Mouse (Mus musculus): ENCODE data around the gene Ccdc34. TPM values are rescaled to one million over a fixed set of nuclear protein-coding genes. Genes with fewer than 3 reads are reported as not detected.

The Ccdc34 gene
- polyA plus RNA-seq, 2 experiments = 36.1 to 37.3 TPM

GRCm38 (mm10) chr2:110191186-110191690, 173.6 kb downstream of the Ccdc34 start:
- no peak overlapping the region for H3K4me2 ChIP-seq (replicated peaks; ENCODE audit: low read depth, low read length, severe bottlenecking)
- 0 out of 2 replicates have a peak overlapping the region, but pooled peaks have one; percentile 35 for H3K27ac ChIP-seq (replicated peaks; ENCODE audit: low read depth, low read length)
- 52% methylated on average over 4 of the region's 4 CpGs for WGBS
- DNase-seq (ENCODE audit: low spot score) (no peak), ATAC-seq (ENCODE audit: low FRiP score, low read depth) (no peak)
- H3K4me3 ChIP-seq (replicated peaks; ENCODE audit: low read length) = no peak overlapping the region
- H3K4me1 ChIP-seq (ENCODE audit: control insufficient read depth, insufficient read depth, low read length) = peaks cover 36% of the 10 kb centered on the region
- H3K27me3 ChIP-seq (ENCODE audit: control insufficient read depth, insufficient read depth, low read length) = no peaks in the 10 kb centered on the region
- H3K9me3 ChIP-seq (ENCODE audit: control insufficient read depth, low read length) = no peaks in the 10 kb centered on the region
- no peak overlapping the region for H3K9ac ChIP-seq (ENCODE audit: low read depth, low read length, severe bottlenecking)
- H3K36me3 ChIP-seq (ENCODE audit: control insufficient read depth, insufficient read depth, low read length) = no peaks in the 10 kb centered on the region
- no peak for TF ChIP-seq POLR2A (IDR thresholded peaks at IDR 0.05; ENCODE audit: borderline replicate concordance, extremely low read depth, insufficient read depth, insufficient read length)

- Histone ChIP-seq H3K27me3 (ENCODE audit: control insufficient read depth, insufficient read depth, low read length) (no peaks in the 10 kb centered on the region), H3K27ac (replicated peaks; ENCODE audit: low read depth, low read length) (peak overlapping the region; percentile 80), H3K4me3 (replicated peaks; ENCODE audit: low read length) (peak overlapping the region; percentile 9; the same call in 1 of the 2 replicates), H3K4me2 (replicated peaks; ENCODE audit: low read depth, low read length, severe bottlenecking) (peak overlapping the region; percentile 42), H3K4me1 (ENCODE audit: control insufficient read depth, insufficient read depth, low read length) (peaks cover 36% of the 10 kb centered on the region), H3K36me3 (ENCODE audit: control insufficient read depth, insufficient read depth, low read length) (no peaks in the 10 kb centered on the region), H3K9ac (ENCODE audit: low read depth, low read length, severe bottlenecking) (no peak overlapping the region), H3K9me3 (ENCODE audit: control insufficient read depth, low read length) (no peaks in the 10 kb centered on the region)
- 14% methylated on average over 15 of the region's 15 CpGs for WGBS
- ATAC-seq (ENCODE audit: low FRiP score, low read depth) = peak; percentile 90
- no peak for TF ChIP-seq POLR2A (IDR thresholded peaks at IDR 0.05; ENCODE audit: borderline replicate concordance, extremely low read depth, insufficient read depth, insufficient read length)
- DNase-seq (ENCODE audit: low spot score) = peak; percentile 96
Measured at GRCm38 (mm10) chr2:110191965-110192701, 174.5 kb downstream of the Ccdc34 start.

- Histone ChIP-seq H3K27ac (replicated peaks; ENCODE audit: low read depth, low read length) (peak overlapping the region; percentile 80), H3K9ac (ENCODE audit: low read depth, low read length, severe bottlenecking) (no peak overlapping the region), H3K4me3 (replicated peaks; ENCODE audit: low read length) (0 out of 2 replicates have a peak overlapping the region, but pooled peaks have one; percentile 9), H3K4me2 (replicated peaks; ENCODE audit: low read depth, low read length, severe bottlenecking) (peak overlapping the region; percentile 42), H3K4me1 (ENCODE audit: control insufficient read depth, insufficient read depth, low read length) (peaks cover 36% of the 10 kb centered on the region), H3K36me3 (ENCODE audit: control insufficient read depth, insufficient read depth, low read length) (no peaks in the 10 kb centered on the region), H3K9me3 (ENCODE audit: control insufficient read depth, low read length) (no peaks in the 10 kb centered on the region), H3K27me3 (ENCODE audit: control insufficient read depth, insufficient read depth, low read length) (no peaks in the 10 kb centered on the region)
- no peak for TF ChIP-seq POLR2A (IDR thresholded peaks at IDR 0.05; ENCODE audit: borderline replicate concordance, extremely low read depth, insufficient read depth, insufficient read length)
- peak; percentile 86 for ATAC-seq (ENCODE audit: low FRiP score, low read depth)
- WGBS = 10% methylated on average over 3 of the region's 3 CpGs
- DNase-seq (ENCODE audit: low spot score) = peak; percentile 69
Measured at GRCm38 (mm10) chr2:110192702-110193312, 175.2 kb downstream of the Ccdc34 start.

GRCm38 (mm10) chr2:110196551-110196950, 178.9 kb downstream of the Ccdc34 start:
- H3K4me1 ChIP-seq (ENCODE audit: control insufficient read depth, insufficient read depth, low read length) = peaks cover 18% of the 10 kb centered on the region
- ATAC-seq (ENCODE audit: low FRiP score, low read depth) (no peak), DNase-seq (ENCODE audit: low spot score) (no peak)
- no peak overlapping the region for H3K27ac ChIP-seq (replicated peaks; ENCODE audit: low read depth, low read length)
- TF ChIP-seq POLR2A (IDR thresholded peaks at IDR 0.05; ENCODE audit: borderline replicate concordance, extremely low read depth, insufficient read depth, insufficient read length) = no peak
- WGBS = 88% methylated on average over 2 of the region's 2 CpGs
- no peak overlapping the region for H3K9ac ChIP-seq (ENCODE audit: low read depth, low read length, severe bottlenecking)
- no peaks in the 10 kb centered on the region for H3K27me3 ChIP-seq (ENCODE audit: control insufficient read depth, insufficient read depth, low read length)
- H3K9me3 ChIP-seq (ENCODE audit: control insufficient read depth, low read length) = no peaks in the 10 kb centered on the region
- no peaks in the 10 kb centered on the region for H3K36me3 ChIP-seq (ENCODE audit: control insufficient read depth, insufficient read depth, low read length)
- no peak overlapping the region for H3K4me3 ChIP-seq (replicated peaks; ENCODE audit: low read length)
- no peak overlapping the region for H3K4me2 ChIP-seq (replicated peaks; ENCODE audit: low read depth, low read length, severe bottlenecking)

GRCm38 (mm10) chr2:110199648-110200047, 182.0 kb downstream of the Ccdc34 start:
- ATAC-seq (ENCODE audit: low FRiP score, low read depth) = no peak
- Histone ChIP-seq H3K27ac (replicated peaks; ENCODE audit: low read depth, low read length) (no peak overlapping the region), H3K9ac (ENCODE audit: low read depth, low read length, severe bottlenecking) (no peak overlapping the region), H3K4me1 (ENCODE audit: control insufficient read depth, insufficient read depth, low read length) (0 out of 2 replicates have a peak, but pooled peaks cover 1% of the 10 kb centered on the region), H3K36me3 (ENCODE audit: control insufficient read depth, insufficient read depth, low read length) (no peaks in the 10 kb centered on the region), H3K27me3 (ENCODE audit: control insufficient read depth, insufficient read depth, low read length) (no peaks in the 10 kb centered on the region), H3K9me3 (ENCODE audit: control insufficient read depth, low read length) (no peaks in the 10 kb centered on the region), H3K4me2 (replicated peaks; ENCODE audit: low read depth, low read length, severe bottlenecking) (no peak overlapping the region), H3K4me3 (replicated peaks; ENCODE audit: low read length) (no peak overlapping the region)
- DNase-seq (ENCODE audit: low spot score) = no peak
- TF ChIP-seq POLR2A (IDR thresholded peaks at IDR 0.05; ENCODE audit: borderline replicate concordance, extremely low read depth, insufficient read depth, insufficient read length) = no peak
- 11% methylated on average over 1 of the region's 1 CpGs for whole genome bisulfite sequencing
